Mouse (Mus musculus) G1E (cell line): ENCODE measurements at regions not wholly inside any gene's neighbourhood (a gene's known extent, or its start where the extent isn't known, plus 50 kb on each side); places are given as distances from the start of the nearest gene placed in this dataset.

Experiments
- ATAC-seq: 2 replicates; pipeline ENCODE4 v1.8.0; 2016; ENCODE audit warnings: mild to moderate bottlenecking; ENCODE audit not compliant: insufficient number of reproducible peaks, poor library complexity, low FRiP score, severe bottlenecking; ENCODE audit errors: extremely low read depth
- DNase-seq: peaks from one replicate; pipeline ENCODE4 v3.0.0; 2012; ENCODE audit warnings: low spot score
- H3K27me3 ChIP-seq: 2 replicates; pipeline ENCODE4 v1.6.1; 2012; ENCODE audit warnings: mild to moderate bottlenecking, low read length, inconsistent platforms; ENCODE audit not compliant: insufficient read depth
- H3K36me3 ChIP-seq: replicated peaks from 2 replicates; pipeline ENCODE3; 2012; ENCODE audit warnings: mild to moderate bottlenecking, inconsistent platforms
- H3K4me1 ChIP-seq: 2 replicates; pipeline ENCODE4 v1.6.1; 2012; ENCODE audit warnings: low read depth, low read length, inconsistent platforms, mixed read lengths; ENCODE audit not compliant: insufficient read depth
- H3K4me3 ChIP-seq: 2 replicates; pipeline ENCODE4 v1.5.1; 2012; ENCODE audit warnings: low read depth, mild to moderate bottlenecking, inconsistent platforms, low read length, moderate library complexity, mixed read lengths
- H3K9me3 ChIP-seq: replicated peaks from 2 replicates; pipeline ENCODE4 v1.6.1; 2012; ENCODE audit warnings: inconsistent platforms
- CTCF ChIP-seq: IDR thresholded peaks from 2 replicates; pipeline ENCODE4 v1.5.1; 2012; ENCODE audit warnings: low read depth, low read length, inconsistent platforms, mixed read lengths
- GATA1 ChIP-seq: IDR thresholded peaks from 2 replicates; pipeline ENCODE4 v1.6.1; 2012; ENCODE audit warnings: borderline replicate concordance, low read length, inconsistent platforms, mixed read lengths
- GATA2 ChIP-seq: IDR thresholded peaks from 2 replicates; pipeline ENCODE4 v1.6.1; 2012; ENCODE audit warnings: low read depth, low read length, inconsistent platforms, borderline replicate concordance
- POLR2AphosphoS5 ChIP-seq: IDR thresholded peaks from 2 replicates; pipeline ENCODE4 v1.6.1; 2012; ENCODE audit warnings: low read depth, low read length, inconsistent platforms; ENCODE audit not compliant: insufficient replicate concordance
- TAL1 ChIP-seq: conservative IDR thresholded peaks from 2 replicates; pipeline ENCODE4 v1.6.1; 2012; ENCODE audit warnings: low read depth, low read length, inconsistent platforms, mixed read lengths

GRCm38 (mm10) chr10:19530056-19530455 lies 61.7 kb upstream of the Ifngr1 start:
- TF ChIP-seq GATA1 (no peak), POLR2AphosphoS5 (no peak), GATA2 (no peak), CTCF (no peak), TAL1 (no peak)
- DNase-seq = no peak

GRCm38 (mm10) chr10:19531452-19531851 lies 60.3 kb upstream of the Ifngr1 start:
- H3K4me3 ChIP-seq = no peak overlapping the region
- no peaks in the 10 kb centered on the region for H3K36me3 ChIP-seq
- TF ChIP-seq POLR2AphosphoS5 = no peak
- no peak for TF ChIP-seq GATA1
- TF ChIP-seq GATA2 = no peak
- no peak for TF ChIP-seq TAL1
- TF ChIP-seq CTCF = no peak
- H3K9me3 ChIP-seq = no peaks in the 10 kb centered on the region
- peaks cover 6% of the 10 kb centered on the region; the same call in 1 of the 2 replicates for H3K27me3 ChIP-seq
- no peak for DNase-seq
- H3K4me1 ChIP-seq = no peaks in the 10 kb centered on the region
- no peak for ATAC-seq

More at GRCm38 (mm10) chr10:19530056-19530455, 61.7 kb upstream of the Ifngr1 start:
- Histone ChIP-seq H3K9me3 (no peaks in the 10 kb centered on the region), H3K4me3 (no peak overlapping the region), H3K4me1 (no peaks in the 10 kb centered on the region), H3K27me3 (peaks cover 4% of the 10 kb centered on the region; the same call in 1 of the 2 replicates), H3K36me3 (no peaks in the 10 kb centered on the region)
- no peak for ATAC-seq

- no peak for ATAC-seq
- no peaks in the 10 kb centered on the region for H3K9me3 ChIP-seq
Measured at GRCm38 (mm10) chr10:19532790-19533189, 59.0 kb upstream of the Ifngr1 start.

GRCm38 (mm10) chr10:19533846-19534245 lies 57.9 kb upstream of the Ifngr1 start:
- no peaks in the 10 kb centered on the region for H3K36me3 ChIP-seq
- no peak overlapping the region for H3K4me3 ChIP-seq
- peaks cover 6% of the 10 kb centered on the region; the same call in 1 of the 2 replicates for H3K27me3 ChIP-seq
- TF ChIP-seq GATA1 (no peak), POLR2AphosphoS5 (no peak), CTCF (no peak), GATA2 (no peak), TAL1 (no peak)
- no peaks in the 10 kb centered on the region for H3K4me1 ChIP-seq
- ATAC-seq (no peak), DNase-seq (no peak)
- H3K9me3 ChIP-seq = no peaks in the 10 kb centered on the region

More at GRCm38 (mm10) chr10:19532790-19533189, 59.0 kb upstream of the Ifngr1 start:
- peaks cover 6% of the 10 kb centered on the region; the same call in 1 of the 2 replicates for H3K27me3 ChIP-seq
- TF ChIP-seq GATA2 (no peak), TAL1 (no peak), POLR2AphosphoS5 (no peak), CTCF (no peak), GATA1 (no peak)
- no peak overlapping the region for H3K4me3 ChIP-seq
- H3K4me1 ChIP-seq = no peaks in the 10 kb centered on the region
- DNase-seq = no peak
- no peaks in the 10 kb centered on the region for H3K36me3 ChIP-seq
